Mouse (Mus musculus): Measurements from ENCODE around the gene Oas1d.
"Not testable (repeated sequence)": the region's sequence is repeated elsewhere in the genome, so short reads cannot be mapped to it uniquely, and the experiment has no call there.

DNA sequence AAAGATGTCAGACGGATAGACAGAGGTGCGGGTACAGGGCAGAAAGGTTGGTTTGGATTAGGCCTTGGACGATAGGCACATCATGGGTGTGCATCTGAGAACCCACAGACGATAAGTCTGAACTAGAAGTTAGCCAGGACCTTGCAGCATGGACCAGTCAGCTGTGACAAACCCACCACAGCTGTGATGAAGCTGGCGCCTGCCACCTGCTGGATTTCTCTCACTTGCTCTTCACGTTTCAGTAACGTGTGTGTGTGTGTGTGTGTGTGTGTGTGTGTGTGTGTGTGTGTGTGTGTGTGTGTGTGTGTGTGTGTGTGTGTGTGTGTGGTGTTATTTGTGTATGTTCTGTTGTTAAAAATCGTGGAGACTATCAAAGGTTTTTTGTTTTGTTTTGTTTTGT, at the start of gene Oas1d:
- not testable (repeated sequence) for TF ChIP-seq POLR2A (IDR thresholded peaks at IDR 0.05; ENCODE audit: low read depth, low read length); CTCF (IDR thresholded peaks at IDR 0.05; ENCODE audit: extremely low read depth, insufficient read depth, insufficient read length, insufficient replicate concordance)

Data from spleen, adult 2 months (tissue).